Mouse (Mus musculus) frontal cortex, adult (tissue): ENCODE results near the gene Golga7b.

Experiments
- ATAC-seq: cut with Nextera tagmentation; 2 replicates; pipeline ENCODE4 v1.9.2; 2017; ENCODE audit warnings: mild to moderate bottlenecking, moderate library complexity, mixed read lengths; ENCODE audit not compliant: low TSS enrichment

The Golga7b gene

GRCm38 (mm10) chr19:42247519-42247918 is at the start of gene Golga7b:
Gene Golga7b, plus strand, starts transcription at chr19:42247574.
- ATAC-seq, result no peak

- no peak for ATAC-seq
Observed at GRCm38 (mm10) chr19:42198026-42198425, 49.3 kb upstream of the Golga7b start.

- ATAC-seq, result no peak
Observed at GRCm38 (mm10) chr19:42201696-42202381, 45.5 kb upstream of the Golga7b start, which contains the start of gene Sfrp5. Gene Sfrp5, minus strand, starts transcription at chr19:42202252.

GRCm38 (mm10) chr19:42202467-42202866 is 44.9 kb upstream of the Golga7b start:
- no peak for ATAC-seq

GRCm38 (mm10) chr19:42204306-42204705 is 43.1 kb upstream of the Golga7b start:
- no peak for ATAC-seq

- no peak for ATAC-seq
Observed at GRCm38 (mm10) chr19:42205201-42205600, 42.2 kb upstream of the Golga7b start.

GRCm38 (mm10) chr19:42209485-42209884 is 37.9 kb upstream of the Golga7b start:
- ATAC-seq, result no peak

GRCm38 (mm10) chr19:42209976-42210375 is 37.4 kb upstream of the Golga7b start:
- ATAC-seq, result no peak

- ATAC-seq, result no peak
Observed at GRCm38 (mm10) chr19:42211936-42212335, 35.4 kb upstream of the Golga7b start.

- no peak for ATAC-seq
Observed at GRCm38 (mm10) chr19:42214601-42215000, 32.8 kb upstream of the Golga7b start.

- ATAC-seq, result no peak
Observed at GRCm38 (mm10) chr19:42216699-42217373, 30.5 kb upstream of the Golga7b start.

- ATAC-seq, result peak; percentile 96
Observed at GRCm38 (mm10) chr19:42217374-42217763, 30.0 kb upstream of the Golga7b start.

GRCm38 (mm10) chr19:42226451-42226850 is 20.9 kb upstream of the Golga7b start:
- ATAC-seq, result peak; percentile 90

GRCm38 (mm10) chr19:42229499-42230287 is 17.7 kb upstream of the Golga7b start:
- ATAC-seq, result no peak

GRCm38 (mm10) chr19:42230288-42230568 is 17.1 kb upstream of the Golga7b start:
- ATAC-seq, result no peak

GRCm38 (mm10) chr19:42230986-42231385 is 16.4 kb upstream of the Golga7b start:
- no peak for ATAC-seq

GRCm38 (mm10) chr19:42237602-42238340 is 9.6 kb upstream of the Golga7b start:
- ATAC-seq, result peak; percentile 87

- peak; percentile 56 for ATAC-seq
Observed at GRCm38 (mm10) chr19:42238341-42238715, 9.0 kb upstream of the Golga7b start.

- no peak for ATAC-seq
Observed at GRCm38 (mm10) chr19:42240881-42241280, 6.5 kb upstream of the Golga7b start.

- no peak for ATAC-seq
Observed at GRCm38 (mm10) chr19:42243401-42243800, 4.0 kb upstream of the Golga7b start.

- 0 out of 2 replicates have a peak, but pooled peaks have one; percentile 8 for ATAC-seq
Observed at GRCm38 (mm10) chr19:42246626-42247025, 748 bp upstream of the Golga7b start.
